Mouse (Mus musculus) small intestine, adult 2 months (tissue): ENCODE measurements around the gene Rps6ka5.

Experiments
- CTCF ChIP-seq: fragments of 200-500 bp; IDR thresholded peaks from 2 replicates; pipeline ENCODE4 v1.5.1; 2012; ENCODE audit warnings: low read depth, mild to moderate bottlenecking, control low read depth, inconsistent platforms, low read length, moderate library complexity, mixed read lengths; ENCODE audit not compliant: insufficient replicate concordance, insufficient read length; ENCODE audit errors: extremely low read depth
- POLR2A ChIP-seq: fragments of 200-500 bp; IDR thresholded peaks from 2 replicates; pipeline ENCODE4 v1.6.1; 2012; ENCODE audit warnings: low read depth, mild to moderate bottlenecking, control low read depth, inconsistent platforms, low read length, moderate library complexity

DNA sequence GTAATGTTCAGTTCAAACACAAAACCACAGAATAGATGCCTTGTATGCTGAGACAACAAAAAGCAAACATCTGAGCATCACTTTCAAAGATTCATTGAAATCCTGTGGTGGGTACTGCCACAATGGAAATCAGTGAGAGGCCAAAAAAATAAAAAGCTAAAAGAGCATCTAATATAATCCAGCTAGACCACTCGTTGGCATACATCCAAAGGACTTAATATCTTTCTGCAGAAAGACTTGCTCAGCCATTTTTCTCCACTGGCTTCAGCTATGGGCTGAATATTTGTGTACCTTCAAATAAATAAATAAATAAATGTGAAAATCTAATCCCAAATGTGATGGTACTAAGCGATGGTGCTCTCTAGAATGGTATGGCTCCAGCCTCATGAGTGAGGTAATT, 39.8 kb downstream of the Rps6ka5 start:
- TF ChIP-seq CTCF: no peak
- TF ChIP-seq POLR2A: no peak
